Mouse (Mus musculus): ENCODE data around the gene Ppp1r35.

Gene Ppp1r35

GRCm38 (mm10) chr5:137826421-137826820 is 47.8 kb downstream of the Ppp1r35 start:
- DNase-seq (ENCODE audit: low spot score) = no peak

GRCm38 (mm10) chr5:137828694-137829093 is 50.0 kb downstream of the Ppp1r35 start:
- DNase-seq (ENCODE audit: low spot score) = no peak

All from embryo, embryonic 10.5 days (tissue).